Mouse (Mus musculus) midbrain, embryonic 13.5 days (tissue): Measurements from ENCODE around the gene Lmnb2. TPM values are rescaled to one million over a fixed set of nuclear protein-coding genes. Genes with fewer than 3 reads are reported as not detected.

Experiments
- ATAC-seq: fragments of 200-750 bp; cut with Nextera tagmentation; 2 replicates; pipeline ENCODE4 v1.8.0; 2017; ENCODE audit warnings: mild to moderate bottlenecking, moderate TSS enrichment, moderate library complexity
- H3K27ac ChIP-seq: fragments of 300-500 bp; sonication (generic); 2 replicates; pipeline ENCODE4 v1.5.1; 2015; ENCODE audit warnings: inconsistent platforms, mild to moderate bottlenecking, moderate library complexity
- H3K27me3 ChIP-seq: fragments of 300-500 bp; sonication (generic); 2 replicates; pipeline ENCODE4 v1.6.1; 2015; ENCODE audit warnings: mild to moderate bottlenecking, inconsistent platforms
- H3K36me3 ChIP-seq: fragments of 300-500 bp; sonication (generic); 2 replicates; pipeline ENCODE4 v1.6.1; 2015; ENCODE audit warnings: mild to moderate bottlenecking, inconsistent platforms
- H3K4me1 ChIP-seq: fragments of 300-500 bp; sonication (generic); replicated peaks from 2 replicates; pipeline ENCODE4 v1.6.1; 2015; ENCODE audit warnings: inconsistent platforms
- H3K4me2 ChIP-seq: fragments of 300-500 bp; sonication (generic); replicated peaks from 2 replicates; pipeline ENCODE4 v1.6.1; 2015; ENCODE audit warnings: moderate library complexity, mild to moderate bottlenecking, inconsistent platforms
- H3K4me3 ChIP-seq: fragments of 300-500 bp; sonication (generic); replicated peaks from 2 replicates; pipeline ENCODE4 v1.5.1; 2015; ENCODE audit warnings: mild to moderate bottlenecking, inconsistent platforms
- H3K9ac ChIP-seq: fragments of 300-500 bp; sonication (generic); replicated peaks from 2 replicates; pipeline ENCODE4 v1.6.1; 2015; ENCODE audit warnings: mild to moderate bottlenecking, inconsistent platforms
- H3K9me3 ChIP-seq: fragments of 300-500 bp; sonication (generic); 2 replicates; pipeline ENCODE4 v1.6.1; 2016; ENCODE audit warnings: mild to moderate bottlenecking, inconsistent platforms
- WGBS: fragments of 180-500 bp; shearing (Covaris S2); methylation state at CpG from one replicate; pipeline ENCODE4 v1.1.7; 2015; 5-methylcytosine and 5-hydroxymethylcytosine counted together
- polyA plus RNA-seq: library from polyadenylated mRNA; unstranded; fragments of >200 nt; fragmentation: Nextera tagmentation; extraction: Ambion mirVana; gene quantifications from 2 replicates; pipeline ENCODE4 v1.2.1, GENCODE M21; 2015

Gene Lmnb2
- 46.9 and 48.2 TPM in 2 replicates for polyA plus RNA-seq

- Histone ChIP-seq H3K9me3 (no peaks in the 10 kb centered on the region), H3K4me2 (peak within 1 kb of the TSS; percentile 99), H3K36me3 (peaks cover 23% of the 10 kb centered on the region), H3K4me1 (peaks cover 33% of the 10 kb centered on the region), H3K4me3 (peak within 1 kb of the TSS; percentile 91), H3K27me3 (no peaks in the 10 kb centered on the region), H3K27ac (peak within 1 kb of the TSS; percentile 82), H3K9ac (peak within 1 kb of the TSS; percentile 91)
- ATAC-seq, result peak; percentile 87
- 1% methylated on average over 61 of the region's 61 CpGs for WGBS
Observed at GRCm38 (mm10) chr10:80917779-80918434, at the start of gene Lmnb2. Gene Lmnb2 (minus strand): TSS chr10:80918245.

DNA sequence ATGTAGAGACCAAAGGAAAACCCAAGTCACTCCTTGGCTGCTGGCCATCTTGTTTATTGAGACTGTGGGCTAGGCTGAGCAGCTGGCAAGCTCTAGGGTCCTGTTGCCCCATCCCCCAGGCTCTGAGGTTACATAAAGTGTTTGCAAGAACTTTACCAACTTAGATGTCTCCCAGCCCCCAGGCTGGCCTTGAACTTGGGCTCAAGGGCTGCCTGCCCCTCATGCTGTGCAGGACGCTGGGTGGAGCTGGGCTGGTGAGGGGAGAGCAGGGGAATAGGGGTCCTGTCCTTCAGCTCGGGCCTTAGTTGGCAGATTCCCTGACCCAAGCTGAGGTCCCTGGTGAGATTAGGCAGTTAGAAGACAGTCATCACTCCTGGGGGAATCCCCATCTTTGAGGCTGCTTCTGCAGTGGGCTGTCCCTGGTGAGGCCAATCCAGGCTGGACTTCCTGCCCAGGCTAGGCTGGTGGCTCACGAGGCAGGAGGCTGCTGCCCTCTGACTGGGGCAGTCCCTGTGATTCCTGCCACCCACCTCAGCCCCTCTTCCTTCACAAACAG is 49.1 kb upstream of the Lmnb2 start:
- 49% methylated on average over 3 of the region's 3 CpGs for WGBS
- H3K4me1 ChIP-seq, result 0 out of 2 replicates have a peak, but pooled peaks cover 5% of the 10 kb centered on the region
- no peak overlapping the region for H3K27ac ChIP-seq
- H3K4me2 ChIP-seq, result no peak overlapping the region
- no peak overlapping the region for H3K9ac ChIP-seq
- ATAC-seq, result no peak
- 0 out of 2 replicates have a peak, but pooled peaks cover 3% of the 10 kb centered on the region for H3K9me3 ChIP-seq
- H3K36me3 ChIP-seq, result no peaks in the 10 kb centered on the region
- H3K27me3 ChIP-seq, result no peaks in the 10 kb centered on the region
- H3K4me3 ChIP-seq, result no peak overlapping the region

GRCm38 (mm10) chr10:80966296-80966695 is 48.3 kb upstream of the Lmnb2 start:
- Histone ChIP-seq H3K27me3 (no peaks in the 10 kb centered on the region), H3K27ac (no peak overlapping the region), H3K36me3 (no peaks in the 10 kb centered on the region), H3K9me3 (0 out of 2 replicates have a peak, but pooled peaks cover 3% of the 10 kb centered on the region), H3K4me2 (no peak overlapping the region), H3K9ac (no peak overlapping the region), H3K4me1 (0 out of 2 replicates have a peak, but pooled peaks cover 6% of the 10 kb centered on the region), H3K4me3 (no peak overlapping the region)
- no peak for ATAC-seq
- WGBS, result 60% methylated on average over 12 of the region's 12 CpGs

DNA sequence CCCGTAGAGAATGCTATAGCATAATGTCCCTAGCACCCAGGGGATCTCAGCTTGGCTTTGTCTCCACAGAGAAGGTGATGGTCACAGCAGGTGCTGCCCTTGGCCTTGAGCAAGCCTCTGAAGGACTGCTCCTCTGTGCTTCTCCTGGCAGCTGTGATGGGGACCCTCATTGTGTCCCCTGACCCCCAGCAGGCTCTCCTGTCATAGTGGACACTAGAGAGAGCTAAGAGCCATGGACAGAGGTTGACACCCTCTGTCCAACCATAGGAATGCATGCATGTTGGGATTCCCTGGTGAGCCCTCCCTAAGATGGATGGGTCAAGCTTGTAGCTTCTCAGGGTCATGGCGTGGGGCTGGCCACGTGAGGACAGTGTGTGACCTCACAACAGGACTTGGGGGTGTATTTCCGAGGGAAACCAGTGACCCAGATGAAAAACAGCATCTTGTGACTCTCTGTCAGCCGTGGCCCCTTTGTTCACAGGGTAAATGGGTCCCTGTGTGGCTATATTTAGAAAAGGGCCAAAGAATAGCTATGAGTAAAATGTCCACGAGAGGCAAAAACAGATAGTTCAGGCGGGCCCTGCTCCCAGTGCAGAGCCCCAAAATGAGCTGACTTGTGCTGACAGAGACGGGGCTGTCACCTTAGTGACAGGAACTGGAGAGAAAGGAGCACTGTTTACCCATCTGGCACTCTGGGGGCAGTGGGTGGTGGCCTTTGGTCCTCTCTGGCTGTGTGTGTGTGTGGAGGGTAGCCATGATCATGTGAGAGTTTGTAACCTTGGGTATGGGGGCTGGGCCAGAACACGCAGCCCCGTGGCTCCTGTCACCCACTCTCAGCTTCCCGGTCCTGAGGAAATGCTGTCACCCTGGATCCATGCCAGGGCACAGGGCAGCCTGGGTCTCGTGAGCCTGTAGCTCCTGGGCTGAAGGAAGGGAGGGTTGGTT is 45.3 kb upstream of the Lmnb2 start:
- Histone ChIP-seq H3K4me2 (no peak overlapping the region), H3K4me1 (0 out of 2 replicates have a peak, but pooled peaks cover 8% of the 10 kb centered on the region), H3K4me3 (no peak overlapping the region), H3K9ac (0 out of 2 replicates have a peak overlapping the region, but pooled peaks have one; percentile 19), H3K27me3 (no peaks in the 10 kb centered on the region), H3K27ac (no peak overlapping the region), H3K9me3 (no peaks in the 10 kb centered on the region), H3K36me3 (no peaks in the 10 kb centered on the region)
- no peak for ATAC-seq
- 63% methylated on average over 12 of the region's 12 CpGs for WGBS

DNA sequence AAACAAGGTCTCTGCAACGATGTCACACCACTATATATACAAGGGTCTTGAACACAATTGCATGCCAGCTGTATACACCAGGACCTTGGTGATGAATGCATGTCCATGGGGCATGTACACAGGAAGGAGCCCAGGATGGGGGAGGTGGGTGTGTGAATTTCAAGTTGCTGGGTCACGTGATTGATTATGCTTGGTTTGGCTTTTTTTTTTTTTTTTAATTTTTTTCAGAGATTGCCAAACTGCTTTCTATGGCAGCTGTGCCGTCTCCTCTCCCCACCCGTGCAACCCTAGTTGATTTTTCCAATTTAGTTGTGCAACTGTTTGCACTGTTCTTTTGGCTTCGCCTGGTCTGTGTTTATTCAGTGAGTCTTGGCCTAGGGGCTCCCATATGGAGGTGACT is 44.5 kb upstream of the Lmnb2 start:
- H3K4me3 ChIP-seq, result no peak overlapping the region
- 83% methylated on average over 5 of the region's 5 CpGs for WGBS
- ATAC-seq, result no peak

DNA sequence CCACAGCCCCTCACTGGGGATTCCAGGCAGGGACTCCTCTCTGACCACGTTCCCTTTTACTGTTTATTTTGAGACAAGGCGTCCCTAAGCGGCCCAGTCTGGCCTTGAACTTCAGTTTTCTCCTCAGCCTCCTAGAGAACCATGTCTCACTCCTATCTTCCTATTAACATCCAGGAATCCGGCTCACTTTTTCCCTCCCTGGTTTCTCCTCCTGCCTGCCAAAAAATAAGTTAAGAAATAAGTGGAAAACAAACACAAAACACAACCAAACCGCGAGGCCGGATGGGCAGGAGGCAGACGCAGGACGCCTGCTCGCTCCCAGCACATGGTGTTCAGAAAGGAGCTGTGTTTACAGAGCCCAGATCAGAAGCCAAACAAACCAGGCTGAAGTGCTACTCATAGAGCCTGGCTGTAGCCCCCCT is 44.0 kb upstream of the Lmnb2 start:
- Histone ChIP-seq H3K9ac (no peak overlapping the region), H3K4me1 (0 out of 2 replicates have a peak, but pooled peaks cover 8% of the 10 kb centered on the region), H3K36me3 (no peaks in the 10 kb centered on the region), H3K4me3 (no peak overlapping the region), H3K27me3 (no peaks in the 10 kb centered on the region), H3K4me2 (no peak overlapping the region), H3K9me3 (no peaks in the 10 kb centered on the region), H3K27ac (no peak overlapping the region)
- no peak for ATAC-seq
- 60% methylated on average over 10 of the region's 10 CpGs for WGBS

More for the DNA sequence above, 44.5 kb upstream of the Lmnb2 start:
- no peak overlapping the region for H3K4me2 ChIP-seq
- no peak overlapping the region for H3K9ac ChIP-seq
- H3K27ac ChIP-seq, result no peak overlapping the region
- H3K36me3 ChIP-seq, result no peaks in the 10 kb centered on the region
- H3K27me3 ChIP-seq, result no peaks in the 10 kb centered on the region
- 0 out of 2 replicates have a peak, but pooled peaks cover 8% of the 10 kb centered on the region for H3K4me1 ChIP-seq
- H3K9me3 ChIP-seq, result no peaks in the 10 kb centered on the region

DNA sequence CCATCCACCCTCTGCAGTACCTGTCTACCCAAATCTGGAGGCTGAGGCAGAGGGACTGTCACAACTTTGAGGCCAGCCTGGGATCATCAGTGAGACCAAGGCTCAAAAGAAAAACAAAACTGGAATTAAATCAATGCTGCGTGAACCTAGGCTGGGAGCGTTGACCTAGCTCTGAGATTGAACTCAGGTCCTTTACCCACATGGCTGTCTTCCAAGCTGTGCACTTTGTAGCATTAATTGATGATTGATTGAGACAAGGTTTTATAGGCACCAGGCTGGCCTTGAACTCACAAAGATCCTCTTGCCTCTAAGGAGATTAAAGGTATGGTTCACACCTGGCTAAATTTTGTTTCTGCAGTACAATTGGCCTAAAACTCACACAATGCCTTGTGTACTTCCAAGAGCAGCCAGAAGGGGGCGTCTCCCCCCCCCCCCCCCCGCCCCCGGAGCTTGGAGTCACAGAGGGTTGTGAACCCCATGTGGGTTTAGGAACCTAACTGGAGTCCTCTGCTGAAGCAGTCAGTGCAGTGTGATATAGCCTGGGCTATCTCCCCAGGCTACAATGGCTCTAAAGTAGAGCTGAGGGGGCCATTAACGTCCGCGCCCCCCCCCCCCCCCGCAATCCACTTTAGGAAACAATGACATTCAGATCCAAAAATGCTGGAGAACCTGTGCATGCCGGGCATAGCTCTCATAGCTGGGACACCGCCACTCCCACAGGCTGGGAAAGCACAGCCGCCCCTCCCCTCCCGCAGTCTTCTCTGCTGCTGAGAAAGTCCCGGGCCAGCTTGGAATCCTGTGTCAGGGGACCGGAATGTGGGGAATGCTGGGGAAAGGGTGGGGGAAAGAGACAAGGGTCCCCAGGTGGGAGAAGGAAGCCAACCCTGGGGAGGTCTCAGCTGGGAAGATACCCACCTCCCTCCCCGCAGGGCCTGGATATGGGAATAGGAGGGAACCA is 42.8 kb upstream of the Lmnb2 start:
- Histone ChIP-seq H3K27ac (no peak overlapping the region), H3K9me3 (no peaks in the 10 kb centered on the region), H3K27me3 (no peaks in the 10 kb centered on the region), H3K4me1 (0 out of 2 replicates have a peak, but pooled peaks cover 8% of the 10 kb centered on the region), H3K9ac (no peak overlapping the region), H3K4me3 (no peak overlapping the region), H3K36me3 (no peaks in the 10 kb centered on the region), H3K4me2 (no peak overlapping the region)
- 13% methylated on average over 15 of the region's 16 CpGs for WGBS
- 0 out of 2 replicates have a peak, but pooled peaks have one; percentile 12 for ATAC-seq

- H3K4me1 ChIP-seq, result peaks cover 8% of the 10 kb centered on the region; the same call in 1 of the 2 replicates
- no peak overlapping the region for H3K9ac ChIP-seq
- no peak overlapping the region for H3K4me2 ChIP-seq
- no peak for ATAC-seq
- H3K4me3 ChIP-seq, result no peak overlapping the region
- H3K9me3 ChIP-seq, result no peaks in the 10 kb centered on the region
- 87% methylated on average over 5 of the region's 5 CpGs for WGBS
- H3K27me3 ChIP-seq, result no peaks in the 10 kb centered on the region
- no peak overlapping the region for H3K27ac ChIP-seq
- H3K36me3 ChIP-seq, result no peaks in the 10 kb centered on the region
Observed at GRCm38 (mm10) chr10:80958979-80959637, 41.1 kb upstream of the Lmnb2 start.

GRCm38 (mm10) chr10:80957791-80958190 is 39.7 kb upstream of the Lmnb2 start:
- WGBS, result 78% methylated on average over 4 of the region's 4 CpGs
- no peak for ATAC-seq
- no peak overlapping the region for H3K9ac ChIP-seq
- H3K4me1 ChIP-seq, result peaks cover 3% of the 10 kb centered on the region; the same call in 1 of the 2 replicates
- no peaks in the 10 kb centered on the region for H3K27me3 ChIP-seq
- no peaks in the 10 kb centered on the region for H3K9me3 ChIP-seq
- H3K4me3 ChIP-seq, result no peak overlapping the region
- no peaks in the 10 kb centered on the region for H3K36me3 ChIP-seq
- no peak overlapping the region for H3K4me2 ChIP-seq
- H3K27ac ChIP-seq, result no peak overlapping the region

DNA sequence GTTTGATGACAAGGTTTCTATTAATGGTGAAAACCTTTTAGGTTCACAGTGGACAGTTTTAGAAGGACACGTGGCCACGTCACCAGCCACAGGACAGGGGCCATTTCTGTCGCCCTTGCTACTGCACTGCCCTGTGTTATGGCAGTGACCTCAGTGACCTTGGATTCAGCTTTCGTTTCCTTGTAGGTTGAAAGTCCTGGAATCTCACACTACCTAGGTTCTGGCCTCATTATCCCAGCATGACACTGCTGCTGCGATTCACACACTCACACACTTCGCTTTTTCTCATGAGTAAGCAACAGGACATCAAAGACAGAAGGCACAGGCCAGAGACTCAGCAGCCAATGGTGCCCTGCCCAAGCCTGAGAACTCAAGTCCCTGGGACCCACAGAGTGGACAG is 38.9 kb upstream of the Lmnb2 start:
- Histone ChIP-seq H3K4me3 (no peak overlapping the region), H3K27ac (no peak overlapping the region), H3K4me1 (peaks cover 3% of the 10 kb centered on the region; the same call in 1 of the 2 replicates), H3K9me3 (no peaks in the 10 kb centered on the region), H3K27me3 (no peaks in the 10 kb centered on the region), H3K4me2 (no peak overlapping the region), H3K36me3 (no peaks in the 10 kb centered on the region), H3K9ac (no peak overlapping the region)
- WGBS, result 81% methylated on average over 6 of the region's 6 CpGs
- ATAC-seq, result no peak
